Mouse (Mus musculus): Measurements from ENCODE around the gene Mybl2. TPM values are rescaled to one million over a fixed set of nuclear protein-coding genes. Genes with fewer than 3 reads are reported as not detected.

Mybl2 gene
- polyA plus RNA-seq, 1 experiment from 2014 or later: 37.8 TPM

DNA sequence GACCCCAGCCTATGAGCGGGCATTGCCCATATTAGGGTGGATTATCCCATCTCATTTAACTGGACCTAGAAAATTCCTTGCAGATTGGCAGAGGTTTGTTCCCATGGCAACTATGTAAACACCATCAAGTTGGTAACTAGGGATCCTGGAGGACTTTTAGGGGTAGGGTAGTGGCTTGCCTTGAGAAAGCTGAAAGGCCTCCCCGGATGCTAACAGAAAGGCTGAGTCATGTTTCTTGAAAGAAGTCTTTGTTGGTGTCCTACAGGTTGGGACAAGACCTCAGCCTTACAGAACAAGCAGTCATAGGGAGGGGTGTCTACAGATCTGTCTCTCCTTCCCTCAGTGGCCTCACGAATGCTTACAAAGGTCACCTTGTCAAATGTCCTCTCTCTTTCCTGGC lies 20.7 kb downstream of the Mybl2 start:
- H3K27me3 ChIP-seq (ENCODE audit: control insufficient read depth, insufficient read depth, low read depth, low read length): no peaks in the 10 kb centered on the region
- no peak overlapping the region for H3K9ac ChIP-seq (ENCODE audit: low read depth, low read length)
- ATAC-seq (ENCODE audit: low read depth): no peak
- H3K4me1 ChIP-seq (ENCODE audit: control insufficient read depth, low read depth, low read length): no peaks in the 10 kb centered on the region; the same call in none of the 2 replicates
- peaks cover 71% of the 10 kb centered on the region for H3K36me3 ChIP-seq (ENCODE audit: control insufficient read depth, insufficient read depth)
- H3K4me2 ChIP-seq (ENCODE audit: low read depth, low read length): no peak overlapping the region
- WGBS (ENCODE audit: insufficient replicate concordance): 81% methylated on average over 3 of the region's 3 CpGs
- H3K4me3 ChIP-seq (ENCODE audit: low read depth, low read length): no peak overlapping the region
- H3K9me3 ChIP-seq (replicated peaks; ENCODE audit: control insufficient read depth, low read length): no peaks in the 10 kb centered on the region
- H3K27ac ChIP-seq (ENCODE audit: low read length): no peak overlapping the region

DNA sequence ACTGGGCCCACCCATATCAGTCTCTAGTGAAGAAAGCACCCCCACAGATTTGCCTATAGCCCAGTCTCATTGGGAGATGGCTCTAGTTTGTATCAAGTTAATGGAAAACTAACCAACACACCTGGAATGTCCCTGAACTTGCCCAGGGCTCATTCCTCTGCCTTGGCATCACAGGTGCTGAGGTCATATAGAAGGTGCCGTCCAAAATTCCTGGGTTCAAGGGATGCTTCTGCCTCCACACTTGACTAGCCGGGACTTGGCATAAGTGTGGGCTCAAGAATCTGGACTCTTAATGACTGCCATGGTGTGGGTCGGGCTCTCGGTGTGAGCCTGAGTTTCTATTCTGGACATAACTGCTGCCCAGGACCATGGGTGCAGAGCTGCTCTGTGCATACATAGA lies 24.6 kb downstream of the Mybl2 start:
- Histone ChIP-seq H3K4me1 (ENCODE audit: control insufficient read depth, low read depth, low read length) (no peaks in the 10 kb centered on the region), H3K9me3 (replicated peaks; ENCODE audit: control insufficient read depth, low read length) (no peaks in the 10 kb centered on the region), H3K27ac (ENCODE audit: low read length) (no peak overlapping the region), H3K36me3 (ENCODE audit: control insufficient read depth, insufficient read depth) (peaks cover 67% of the 10 kb centered on the region), H3K4me3 (ENCODE audit: low read depth, low read length) (no peak overlapping the region), H3K4me2 (ENCODE audit: low read depth, low read length) (no peak overlapping the region), H3K27me3 (ENCODE audit: control insufficient read depth, insufficient read depth, low read depth, low read length) (no peaks in the 10 kb centered on the region), H3K9ac (ENCODE audit: low read depth, low read length) (no peak overlapping the region)
- 88% methylated on average over 4 of the region's 4 CpGs for WGBS (ENCODE audit: insufficient replicate concordance)
- no peak for ATAC-seq (ENCODE audit: low read depth)

DNA sequence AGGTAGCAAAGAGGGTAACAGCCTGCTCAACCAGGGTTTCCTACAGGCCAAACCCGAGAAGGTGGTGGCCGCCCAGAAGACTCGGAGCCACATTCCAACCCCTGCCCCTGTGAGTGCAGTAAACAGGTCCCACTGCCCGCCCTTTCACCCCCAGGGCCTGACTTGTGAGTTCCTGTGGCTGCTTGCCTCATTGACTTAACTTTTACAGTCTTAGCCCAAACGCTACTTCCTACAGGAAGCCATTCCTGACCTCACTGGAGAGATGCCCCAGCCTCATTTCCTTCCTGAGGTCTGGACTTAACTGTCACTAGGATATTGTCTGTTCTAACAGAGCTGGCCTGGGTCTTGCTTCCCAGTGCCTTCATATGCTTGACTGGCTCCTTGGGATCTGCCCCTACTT lies 28.1 kb downstream of the Mybl2 start:
- ATAC-seq (ENCODE audit: low read depth): peak; percentile 31; the same call in 1 of the 2 replicates

DNA sequence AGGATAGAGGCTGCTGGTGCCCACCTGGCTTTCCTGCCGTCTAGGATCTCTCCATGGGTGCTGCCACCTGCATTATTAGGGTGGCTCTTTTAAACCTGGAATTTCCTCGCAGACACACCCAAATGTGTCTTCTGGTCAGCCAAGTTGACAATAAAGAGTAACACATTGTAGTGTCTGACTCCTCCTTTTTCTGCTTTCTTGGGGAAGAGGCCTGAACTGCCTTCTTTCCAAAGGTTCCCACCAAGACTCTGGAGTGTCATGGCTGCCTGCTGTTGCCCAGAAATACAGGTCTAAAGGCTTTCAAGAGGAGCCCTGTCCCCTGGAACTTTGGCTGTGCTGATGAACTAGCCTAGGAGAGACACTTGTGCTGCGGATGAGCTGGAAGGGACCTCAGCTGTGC lies 30.0 kb downstream of the Mybl2 start:
- no peak overlapping the region for H3K27ac ChIP-seq (ENCODE audit: low read length)
- peaks cover 24% of the 10 kb centered on the region for H3K36me3 ChIP-seq (ENCODE audit: control insufficient read depth, insufficient read depth)
- no peaks in the 10 kb centered on the region for H3K27me3 ChIP-seq (ENCODE audit: control insufficient read depth, insufficient read depth, low read depth, low read length)
- H3K4me1 ChIP-seq (ENCODE audit: control insufficient read depth, low read depth, low read length): no peaks in the 10 kb centered on the region
- WGBS (ENCODE audit: insufficient replicate concordance): 80% methylated on average over 3 of the region's 3 CpGs
- no peak for ATAC-seq (ENCODE audit: low read depth)
- no peaks in the 10 kb centered on the region for H3K9me3 ChIP-seq (replicated peaks; ENCODE audit: control insufficient read depth, low read length)
- no peak overlapping the region for H3K4me3 ChIP-seq (ENCODE audit: low read depth, low read length)
- H3K4me2 ChIP-seq (ENCODE audit: low read depth, low read length): no peak overlapping the region
- H3K9ac ChIP-seq (ENCODE audit: low read depth, low read length): no peak overlapping the region

More for the DNA sequence above, 28.1 kb downstream of the Mybl2 start:
- Histone ChIP-seq H3K4me3 (ENCODE audit: low read depth, low read length) (no peak overlapping the region), H3K27ac (ENCODE audit: low read length) (no peak overlapping the region), H3K4me2 (ENCODE audit: low read depth, low read length) (no peak overlapping the region), H3K9ac (ENCODE audit: low read depth, low read length) (no peak overlapping the region), H3K4me1 (ENCODE audit: control insufficient read depth, low read depth, low read length) (no peaks in the 10 kb centered on the region), H3K9me3 (replicated peaks; ENCODE audit: control insufficient read depth, low read length) (no peaks in the 10 kb centered on the region), H3K36me3 (ENCODE audit: control insufficient read depth, insufficient read depth) (peaks cover 38% of the 10 kb centered on the region), H3K27me3 (ENCODE audit: control insufficient read depth, insufficient read depth, low read depth, low read length) (no peaks in the 10 kb centered on the region)
- 46% methylated on average over 5 of the region's 5 CpGs for whole genome bisulfite sequencing (ENCODE audit: insufficient replicate concordance)

DNA sequence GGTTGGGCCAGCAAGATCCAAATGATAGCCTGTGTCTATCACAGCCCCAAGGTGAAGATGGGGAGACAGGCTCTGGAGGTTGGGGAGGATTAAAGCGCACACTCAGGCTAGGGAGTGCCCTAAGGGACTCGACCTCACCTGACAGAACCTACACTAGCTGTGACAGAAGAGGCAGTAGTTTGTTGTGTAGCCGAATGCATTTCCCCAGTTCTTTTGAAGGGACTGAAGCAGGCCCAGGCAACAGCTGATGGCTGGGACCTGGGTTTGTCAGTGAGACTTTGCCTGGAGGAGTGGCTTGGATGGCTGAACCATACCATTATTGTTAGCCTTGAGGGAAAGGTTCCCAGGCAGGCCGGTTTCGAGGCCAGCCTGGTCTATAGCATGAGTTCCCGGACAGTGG lies 30.6 kb downstream of the Mybl2 start:
- no peak overlapping the region for H3K4me3 ChIP-seq (ENCODE audit: low read depth, low read length)
- H3K9ac ChIP-seq (ENCODE audit: low read depth, low read length): no peak overlapping the region
- no peak overlapping the region for H3K4me2 ChIP-seq (ENCODE audit: low read depth, low read length)
- peaks cover 20% of the 10 kb centered on the region for H3K36me3 ChIP-seq (ENCODE audit: control insufficient read depth, insufficient read depth)
- H3K27ac ChIP-seq (ENCODE audit: low read length): no peak overlapping the region
- H3K4me1 ChIP-seq (ENCODE audit: control insufficient read depth, low read depth, low read length): no peaks in the 10 kb centered on the region
- 77% methylated on average over 6 of the region's 6 CpGs for WGBS (ENCODE audit: insufficient replicate concordance)
- no peaks in the 10 kb centered on the region for H3K27me3 ChIP-seq (ENCODE audit: control insufficient read depth, insufficient read depth, low read depth, low read length)
- ATAC-seq (ENCODE audit: low read depth): no peak
- H3K9me3 ChIP-seq (replicated peaks; ENCODE audit: control insufficient read depth, low read length): no peaks in the 10 kb centered on the region

DNA sequence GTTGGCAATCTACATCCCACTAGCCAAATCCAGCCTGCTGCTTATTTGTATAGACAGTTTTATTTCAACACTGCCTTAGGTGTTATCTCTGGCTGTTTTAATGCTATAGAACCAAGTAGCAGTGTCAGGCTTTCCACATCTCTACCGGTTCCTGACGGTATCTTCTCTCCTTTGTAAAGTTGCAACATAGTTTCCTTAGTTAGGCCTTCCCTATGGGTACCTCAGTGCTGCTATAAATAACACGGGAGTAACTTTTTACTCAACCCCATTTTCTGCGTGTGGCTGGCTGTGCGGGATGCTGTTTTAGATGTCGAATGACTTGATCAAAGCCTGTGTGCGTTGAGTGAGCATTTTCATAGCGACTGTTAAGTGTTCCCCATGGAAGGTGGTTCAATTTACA lies 32.1 kb downstream of the Mybl2 start:
- Histone ChIP-seq H3K27ac (ENCODE audit: low read length) (no peak overlapping the region), H3K4me2 (ENCODE audit: low read depth, low read length) (no peak overlapping the region), H3K9ac (ENCODE audit: low read depth, low read length) (no peak overlapping the region), H3K27me3 (ENCODE audit: control insufficient read depth, insufficient read depth, low read depth, low read length) (no peaks in the 10 kb centered on the region), H3K36me3 (ENCODE audit: control insufficient read depth, insufficient read depth) (peaks cover 17% of the 10 kb centered on the region), H3K4me3 (ENCODE audit: low read depth, low read length) (no peak overlapping the region), H3K9me3 (replicated peaks; ENCODE audit: control insufficient read depth, low read length) (no peaks in the 10 kb centered on the region), H3K4me1 (ENCODE audit: control insufficient read depth, low read depth, low read length) (no peaks in the 10 kb centered on the region)
- WGBS (ENCODE audit: insufficient replicate concordance): 46% methylated on average over 8 of the region's 8 CpGs
- ATAC-seq (ENCODE audit: low read depth): no peak

DNA sequence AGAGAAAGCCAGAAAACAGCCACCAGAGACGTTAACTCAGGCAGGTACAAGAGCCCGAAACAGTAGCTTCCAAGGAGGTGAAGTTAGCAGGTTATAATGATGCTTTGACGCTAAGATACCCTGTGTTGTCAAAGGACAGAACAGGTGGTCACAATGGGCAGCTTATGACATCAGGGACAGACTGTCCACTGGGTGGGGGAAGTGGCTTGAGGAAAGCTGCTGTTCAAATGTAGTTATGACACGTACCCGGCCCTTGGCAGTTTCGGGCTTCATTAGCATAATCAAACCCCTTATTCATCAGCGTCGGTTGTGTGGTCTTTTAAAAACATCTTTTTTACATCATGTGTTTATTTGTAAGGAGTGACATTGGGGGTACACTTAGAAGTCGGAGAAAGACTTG lies 33.2 kb downstream of the Mybl2 start, which contains the start of gene Gtsf1l:
TSS of gene Gtsf1l (minus strand) at position 128 of the 400 bp plus-strand sequence.
- H3K4me3 ChIP-seq (ENCODE audit: low read depth, low read length): no peak within 1 kb of the TSS
- 72% methylated on average over 9 of the region's 9 CpGs for WGBS (ENCODE audit: insufficient replicate concordance)

DNA sequence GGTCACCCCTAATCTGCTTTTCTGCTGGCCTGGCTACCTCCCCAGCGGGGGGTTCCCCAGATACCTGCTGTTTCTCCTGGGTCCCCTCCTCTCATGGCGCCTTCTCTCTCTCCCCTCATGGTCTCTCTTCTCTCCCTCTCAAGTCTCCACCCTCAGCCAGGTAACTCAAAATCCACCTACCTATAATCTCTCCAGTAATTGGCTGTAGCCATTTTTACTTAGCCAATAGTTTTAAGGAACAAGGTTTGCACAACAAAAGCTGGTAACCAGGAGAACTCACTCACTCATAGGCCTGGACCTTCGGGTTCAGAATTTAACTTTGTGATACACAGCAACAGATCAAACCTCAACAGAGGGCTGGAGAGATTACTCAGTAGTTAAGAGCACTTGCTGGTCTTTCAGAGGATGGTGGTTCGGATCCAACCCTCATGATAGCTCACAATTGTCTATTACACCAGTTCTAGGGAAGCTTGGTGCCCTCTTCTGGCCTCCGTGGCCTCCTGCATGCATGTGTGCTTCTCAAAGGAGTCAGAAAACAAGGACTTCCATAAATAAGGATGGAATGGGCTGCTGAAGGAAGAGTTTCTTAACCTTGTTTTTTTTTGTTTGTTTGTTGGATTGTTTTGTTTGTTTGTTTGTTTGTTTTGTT lies 35.1 kb downstream of the Mybl2 start:
- H3K27ac ChIP-seq (ENCODE audit: low read length): no peak overlapping the region
- no peak for ATAC-seq (ENCODE audit: low read depth)

More for the DNA sequence above, 33.2 kb downstream of the Mybl2 start, which contains the start of gene Gtsf1l:
- H3K36me3 ChIP-seq (ENCODE audit: control insufficient read depth, insufficient read depth): peaks cover 9% of the 10 kb centered on the region
- no peak for ATAC-seq (ENCODE audit: low read depth)
- H3K4me1 ChIP-seq (ENCODE audit: control insufficient read depth, low read depth, low read length): no peaks in the 10 kb centered on the region
- no peaks in the 10 kb centered on the region for H3K9me3 ChIP-seq (replicated peaks; ENCODE audit: control insufficient read depth, low read length)
- H3K27me3 ChIP-seq (ENCODE audit: control insufficient read depth, insufficient read depth, low read depth, low read length): no peaks in the 10 kb centered on the region
- no peak within 1 kb of the TSS for H3K9ac ChIP-seq (ENCODE audit: low read depth, low read length)
- H3K27ac ChIP-seq (ENCODE audit: low read length): no peak within 1 kb of the TSS
- no peak within 1 kb of the TSS for H3K4me2 ChIP-seq (ENCODE audit: low read depth, low read length)

DNA sequence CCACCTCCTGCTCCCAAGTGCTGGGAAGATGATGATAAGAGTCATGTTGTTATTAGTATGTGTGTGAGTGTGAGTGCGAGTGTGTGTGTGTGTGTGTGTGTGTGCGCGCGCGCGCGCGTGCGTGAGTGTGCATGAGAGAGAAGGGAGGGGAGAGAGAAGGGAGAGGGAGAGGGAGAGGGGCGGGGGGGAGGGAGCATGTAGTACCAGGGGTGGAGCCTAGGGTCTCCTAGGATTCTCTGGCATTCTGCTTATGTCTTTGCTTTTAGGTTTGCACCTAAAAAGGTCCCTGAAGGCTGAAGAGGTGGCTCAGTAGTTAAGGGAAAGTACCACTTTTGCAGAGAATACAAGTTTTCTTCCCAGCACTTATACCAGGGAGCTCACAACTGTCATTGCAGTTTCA lies 40.4 kb downstream of the Mybl2 start:
- no peak overlapping the region for H3K4me2 ChIP-seq (ENCODE audit: low read depth, low read length)
- 78% methylated on average over 10 of the region's 10 CpGs for WGBS (ENCODE audit: insufficient replicate concordance)
- H3K4me3 ChIP-seq (ENCODE audit: low read depth, low read length): no peak overlapping the region
- no peaks in the 10 kb centered on the region for H3K4me1 ChIP-seq (ENCODE audit: control insufficient read depth, low read depth, low read length)
- no peaks in the 10 kb centered on the region for H3K27me3 ChIP-seq (ENCODE audit: control insufficient read depth, insufficient read depth, low read depth, low read length)
- H3K36me3 ChIP-seq (ENCODE audit: control insufficient read depth, insufficient read depth): no peaks in the 10 kb centered on the region
- H3K9ac ChIP-seq (ENCODE audit: low read depth, low read length): no peak overlapping the region
- H3K27ac ChIP-seq (ENCODE audit: low read length): no peak overlapping the region
- no peak for ATAC-seq (ENCODE audit: low read depth)
- no peaks in the 10 kb centered on the region for H3K9me3 ChIP-seq (replicated peaks; ENCODE audit: control insufficient read depth, low read length)

More for the DNA sequence above, 35.1 kb downstream of the Mybl2 start:
- H3K4me3 ChIP-seq (ENCODE audit: low read depth, low read length): no peak overlapping the region
- H3K9ac ChIP-seq (ENCODE audit: low read depth, low read length): no peak overlapping the region
- no peak overlapping the region for H3K4me2 ChIP-seq (ENCODE audit: low read depth, low read length)
- no peaks in the 10 kb centered on the region for H3K27me3 ChIP-seq (ENCODE audit: control insufficient read depth, insufficient read depth, low read depth, low read length)
- no peaks in the 10 kb centered on the region for H3K4me1 ChIP-seq (ENCODE audit: control insufficient read depth, low read depth, low read length)
- H3K9me3 ChIP-seq (replicated peaks; ENCODE audit: control insufficient read depth, low read length): no peaks in the 10 kb centered on the region
- 57% methylated on average over 5 of the region's 5 CpGs for WGBS (ENCODE audit: insufficient replicate concordance)
- H3K36me3 ChIP-seq (ENCODE audit: control insufficient read depth, insufficient read depth): no peaks in the 10 kb centered on the region; the same call in 1 of the 2 replicates
